Mouse (Mus musculus) heart, postnatal 0 days (tissue): Measurements from ENCODE around the gene Clip4. TPM values are rescaled to one million over a fixed set of nuclear protein-coding genes. Genes with fewer than 3 reads are reported as not detected.

ENCODE experiments used
- ATAC-seq: fragments of 200-750 bp; cut with Nextera tagmentation; 2 replicates; pipeline ENCODE4 v1.8.0; 2017; ENCODE audit warnings: low read depth, moderate number of reproducible peaks, moderate library complexity; ENCODE audit not compliant: insufficient read depth
- DNase-seq: peaks from one replicate; pipeline ENCODE4 v3.0.0-alpha.2; 2016; ENCODE audit warnings: low spot score
- H3K27ac ChIP-seq: fragments of 300-500 bp; sonication (generic); 2 replicates; pipeline ENCODE4 v1.5.1; 2014; ENCODE audit warnings: low read depth, mild to moderate bottlenecking
- H3K27me3 ChIP-seq: fragments of 300-500 bp; sonication (generic); 2 replicates; pipeline ENCODE4 v1.6.1; 2014; ENCODE audit warnings: low read length, mixed read lengths; ENCODE audit not compliant: control insufficient read depth, insufficient read depth
- H3K36me3 ChIP-seq: fragments of 300-500 bp; sonication (generic); replicated peaks from 2 replicates; pipeline ENCODE4 v1.6.1; 2014; ENCODE audit warnings: low read length, mixed read lengths; ENCODE audit not compliant: control insufficient read depth, insufficient read depth
- H3K4me1 ChIP-seq: fragments of 300-500 bp; sonication (generic); 2 replicates; pipeline ENCODE4 v1.6.1; 2014; ENCODE audit warnings: antibody characterized with exemption; ENCODE audit not compliant: control insufficient read depth, insufficient read depth
- H3K4me2 ChIP-seq: fragments of 300-500 bp; sonication (generic); 2 replicates; pipeline ENCODE4 v1.6.1; 2014; ENCODE audit warnings: low read depth, mild to moderate bottlenecking, low read length, moderate library complexity
- H3K4me3 ChIP-seq: fragments of 300-500 bp; sonication (generic); 2 replicates; pipeline ENCODE4 v1.5.1; 2014; ENCODE audit warnings: low read depth, low read length
- H3K9ac ChIP-seq: fragments of 300-500 bp; sonication (generic); replicated peaks from 2 replicates; pipeline ENCODE4 v1.6.1; 2014; ENCODE audit warnings: low read depth, low read length, mixed read lengths
- H3K9me3 ChIP-seq: fragments of 300-500 bp; sonication (generic); replicated peaks from 2 replicates; pipeline ENCODE4 v1.6.1; 2016; ENCODE audit warnings: low read length; ENCODE audit not compliant: control insufficient read depth
- CTCF ChIP-seq: IDR thresholded peaks from 2 replicates; pipeline ENCODE4 v1.5.1; 2016; ENCODE audit warnings: antibody characterized with exemption, control low read depth, low read depth
- EP300 ChIP-seq: IDR thresholded peaks from 2 replicates; pipeline ENCODE4 v1.6.1; 2016; ENCODE audit warnings: antibody characterized with exemption, low read depth
- WGBS: fragments of 180-500 bp; shearing (Covaris S2); extraction: QIAGEN DNeasy Blood & Tissue Kit; methylation state at CpG from one replicate; pipeline ENCODE4 v1.1.7; 2014; 5-methylcytosine and 5-hydroxymethylcytosine counted together
- polyA plus RNA-seq: library from polyadenylated mRNA; unstranded; fragments of >200 nt; fragmentation: Nextera tagmentation; extraction: Ambion mirVana; gene quantifications from 2 replicates; pipeline ENCODE4 v1.2.1, GENCODE M21; 2015
- total RNA-seq: library from RNA; depleted of rRNA; stranded (reverse); fragments of >200 nt; gene quantifications from 2 replicates; pipeline ENCODE4 v1.2.3, GENCODE M21; 2014; ENCODE audit warnings: low replicate concordance

Gene Clip4
- total and polyA plus RNA-seq, 2 experiments from 2014 or later, result 49.9 to 51.2 TPM

GRCm38 (mm10) chr17:71868828-71869227 lies 100.6 kb downstream of the Clip4 start:
- H3K4me1 ChIP-seq, result no peaks in the 10 kb centered on the region
- DNase-seq (no peak), ATAC-seq (no peak)
- WGBS, result 88% methylated on average over 12 of the region's 12 CpGs
- no peaks in the 10 kb centered on the region for H3K36me3 ChIP-seq
- no peak for TF ChIP-seq CTCF
- TF ChIP-seq EP300, result no peak
- no peaks in the 10 kb centered on the region for H3K9me3 ChIP-seq
- H3K4me2 ChIP-seq, result peak overlapping the region; percentile 87; the same call in 1 of the 2 replicates
- H3K27ac ChIP-seq, result no peak overlapping the region
- no peaks in the 10 kb centered on the region for H3K27me3 ChIP-seq
- H3K4me3 ChIP-seq, result 0 out of 2 replicates have a peak overlapping the region, but pooled peaks have one; percentile 55
- H3K9ac ChIP-seq, result no peak overlapping the region

GRCm38 (mm10) chr17:71869372-71870231 lies 101.3 kb downstream of the Clip4 start:
- Histone ChIP-seq H3K27ac (no peak overlapping the region), H3K36me3 (no peaks in the 10 kb centered on the region)

GRCm38 (mm10) chr17:71870232-71870621 lies 102.0 kb downstream of the Clip4 start:
- Histone ChIP-seq H3K4me3 (no peak overlapping the region), H3K4me1 (no peaks in the 10 kb centered on the region), H3K27ac (no peak overlapping the region), H3K27me3 (no peaks in the 10 kb centered on the region), H3K9ac (no peak overlapping the region), H3K36me3 (no peaks in the 10 kb centered on the region), H3K4me2 (no peak overlapping the region), H3K9me3 (no peaks in the 10 kb centered on the region)
- no peak for ATAC-seq
- no peak for DNase-seq
- 85% methylated on average over 8 of the region's 8 CpGs for WGBS
- TF ChIP-seq CTCF, result no peak
- no peak for TF ChIP-seq EP300

More at GRCm38 (mm10) chr17:71869372-71870231, 101.3 kb downstream of the Clip4 start:
- Histone ChIP-seq H3K4me1 (no peaks in the 10 kb centered on the region), H3K4me2 (peak overlapping the region; percentile 87), H3K9me3 (no peaks in the 10 kb centered on the region), H3K27me3 (no peaks in the 10 kb centered on the region), H3K9ac (peak overlapping the region; percentile 33), H3K4me3 (peak overlapping the region; percentile 55)
- TF ChIP-seq CTCF (no peak), EP300 (no peak)
- peak; percentile 53 for ATAC-seq
- DNase-seq, result peak; percentile 15
- 6% methylated on average over 60 of the region's 60 CpGs for WGBS

- TF ChIP-seq EP300 (no peak), CTCF (no peak)
- no peak for ATAC-seq
- no peak for DNase-seq
- Histone ChIP-seq H3K4me2 (no peak overlapping the region), H3K27me3 (no peaks in the 10 kb centered on the region), H3K27ac (no peak overlapping the region), H3K36me3 (no peaks in the 10 kb centered on the region), H3K9ac (no peak overlapping the region), H3K4me1 (no peaks in the 10 kb centered on the region), H3K4me3 (no peak overlapping the region), H3K9me3 (no peaks in the 10 kb centered on the region)
- WGBS, result 88% methylated on average over 1 of the region's 1 CpGs
Measured at GRCm38 (mm10) chr17:71870641-71871040, 102.4 kb downstream of the Clip4 start.

- whole genome bisulfite sequencing, result 75% methylated on average over 7 of the region's 7 CpGs
- no peaks in the 10 kb centered on the region for H3K9me3 ChIP-seq
- no peak overlapping the region for H3K9ac ChIP-seq
- no peak overlapping the region for H3K4me3 ChIP-seq
- H3K27me3 ChIP-seq, result no peaks in the 10 kb centered on the region
- no peak overlapping the region for H3K4me2 ChIP-seq
- H3K27ac ChIP-seq, result no peak overlapping the region
- no peaks in the 10 kb centered on the region for H3K4me1 ChIP-seq
- DNase-seq, result no peak
- no peaks in the 10 kb centered on the region for H3K36me3 ChIP-seq
- ATAC-seq, result no peak
- TF ChIP-seq EP300, result no peak
Measured at GRCm38 (mm10) chr17:71871981-71872380, 103.7 kb downstream of the Clip4 start.
